Mouse (Mus musculus) myocyte (in vitro differentiated cells): Measurements from ENCODE around the gene Tek. TPM values are rescaled to one million over a fixed set of nuclear protein-coding genes. Genes with fewer than 3 reads are reported as not detected.

ENCODE experiments used
- H3K27me3 ChIP-seq: one replicate; pipeline ENCODE4 v1.6.1; 2011; ENCODE audit not compliant: control insufficient read depth, insufficient read depth, insufficient read length
- H3K36me3 ChIP-seq: one replicate; pipeline ENCODE4 v1.6.1; 2011; ENCODE audit not compliant: control insufficient read depth, insufficient read depth
- H3K4me2 ChIP-seq: one replicate; pipeline ENCODE4 v1.6.1; 2011; ENCODE audit warnings: low read depth, control low read depth
- H3K4me3 ChIP-seq: one replicate; pipeline ENCODE4 v1.5.1; 2011; ENCODE audit warnings: mild to moderate bottlenecking, control low read depth, moderate library complexity
- H3K79me2 ChIP-seq: one replicate; pipeline ENCODE4 v1.6.1; 2011; ENCODE audit not compliant: control insufficient read depth, insufficient read depth
- H3ac ChIP-seq: one replicate; pipeline ENCODE4 v1.6.1; 2011; ENCODE audit not compliant: control insufficient read depth, insufficient read length
- CEBPB ChIP-seq: IDR thresholded peaks from 2 replicates; pipeline ENCODE4 v1.6.1; 2011; ENCODE audit warnings: mild to moderate bottlenecking, moderate library complexity; ENCODE audit not compliant: poor library complexity, insufficient read depth, severe bottlenecking
- E2F4 ChIP-seq: IDR thresholded peaks from one replicate; pipeline ENCODE4 v1.6.1; 2011; ENCODE audit warnings: mild to moderate bottlenecking, control low read depth, moderate library complexity; ENCODE audit not compliant: insufficient read depth
- MAX ChIP-seq: IDR thresholded peaks from one replicate; pipeline ENCODE4 v1.6.1; 2011; ENCODE audit warnings: low read depth, mild to moderate bottlenecking, control low read depth
- MYOD1 ChIP-seq, 3 experiments: IDR thresholded peaks; one replicate each; pipeline ENCODE4 v1.6.1; 2011; ENCODE audit warnings: control low read depth in 2 of 3, low read depth in 2 of 3, mild to moderate bottlenecking in 2 of 3, moderate library complexity in 1 of 3; ENCODE audit not compliant: insufficient read length in 2 of 3, control insufficient read depth in 1 of 3
- MYOG ChIP-seq, 3 experiments: IDR thresholded peaks; one replicate each; pipeline ENCODE4 v1.6.1; 2011; ENCODE audit warnings: control low read depth in 2 of 3, low read depth in 2 of 3, mild to moderate bottlenecking in 2 of 3; ENCODE audit not compliant: insufficient read length in 2 of 3, control insufficient read depth in 1 of 3, insufficient read depth in 1 of 3
- POLR2A ChIP-seq: IDR thresholded peaks from one replicate; pipeline ENCODE4 v1.6.1; 2011; ENCODE audit warnings: low read depth, mild to moderate bottlenecking, control low read depth, moderate library complexity; ENCODE audit not compliant: insufficient read length
- POLR2AphosphoS2 ChIP-seq: IDR thresholded peaks from one replicate; pipeline ENCODE4 v1.6.1; 2011; ENCODE audit warnings: low read depth, control low read depth; ENCODE audit not compliant: insufficient read length
- REST ChIP-seq: IDR thresholded peaks from one replicate; pipeline ENCODE4 v1.6.1; 2011; ENCODE audit warnings: mild to moderate bottlenecking, control low read depth, moderate library complexity; ENCODE audit not compliant: insufficient read depth, insufficient read length
- SRF ChIP-seq: IDR thresholded peaks from one replicate; pipeline ENCODE4 v1.6.1; 2011; ENCODE audit warnings: low read depth; ENCODE audit not compliant: control insufficient read depth, insufficient read length
- TCF12 ChIP-seq: IDR thresholded peaks from one replicate; pipeline ENCODE4 v1.6.1; 2011; ENCODE audit warnings: mild to moderate bottlenecking, control low read depth; ENCODE audit not compliant: poor library complexity, insufficient read depth, severe bottlenecking
- TCF3 ChIP-seq: IDR thresholded peaks from one replicate; pipeline ENCODE4 v1.6.1; 2011; ENCODE audit warnings: low read depth, control low read depth; ENCODE audit not compliant: insufficient read length
- USF1 ChIP-seq: IDR thresholded peaks from one replicate; pipeline ENCODE4 v1.6.1; 2011; ENCODE audit warnings: low read depth, mild to moderate bottlenecking, control low read depth, moderate library complexity
- polyA plus RNA-seq: library from polyadenylated mRNA; unstranded; fragments of >200 nt; fragmentation: generic; extraction: Trizol; gene quantifications from one replicate; pipeline ENCODE4 v1.2.1, GENCODE M21; 2012; ENCODE audit warnings: missing spikeins

Gene Tek
- polyA plus RNA-seq, 1 experiment, result 0.05 TPM

DNA sequence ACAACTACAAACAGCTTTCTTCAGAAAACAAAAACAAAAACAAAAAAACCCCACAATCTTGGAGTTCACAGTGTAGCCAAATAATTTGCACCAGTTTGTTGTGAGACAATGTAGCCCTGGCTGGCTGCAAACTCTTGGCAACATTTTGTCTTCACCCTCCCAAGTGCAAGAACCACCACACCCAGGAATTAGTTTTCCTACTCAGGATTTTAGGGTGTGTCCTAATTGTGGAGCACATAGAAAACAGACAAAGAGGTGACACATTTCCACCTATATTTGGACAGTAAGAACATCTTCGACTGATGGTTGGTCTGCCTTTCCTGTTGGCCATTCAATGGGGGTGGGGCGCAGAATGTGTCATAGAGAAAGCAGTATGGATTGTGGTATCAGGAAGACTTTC lies 46.8 kb downstream of the Tek start:
- TF ChIP-seq POLR2A (no peak), SRF (no peak), E2F4 (no peak), MYOG (IDR thresholded peaks at IDR 0.05; ENCODE audit: control insufficient read depth in 1 of 3, insufficient read depth in 1 of 3, insufficient read length in 2 of 3, low read depth in 2 of 3) (no peak), MAX (no peak), POLR2AphosphoS2 (no peak), USF1 (no peak), REST (no peak), CEBPB (no peak), TCF12 (no peak), TCF3 (no peak), MYOD1 (IDR thresholded peaks at IDR 0.05; ENCODE audit: control insufficient read depth in 1 of 3, insufficient read length in 2 of 3, low read depth in 2 of 3) (no peak)
- H3ac ChIP-seq, result no peak overlapping the region
- no peaks in the 10 kb centered on the region for H3K36me3 ChIP-seq

DNA sequence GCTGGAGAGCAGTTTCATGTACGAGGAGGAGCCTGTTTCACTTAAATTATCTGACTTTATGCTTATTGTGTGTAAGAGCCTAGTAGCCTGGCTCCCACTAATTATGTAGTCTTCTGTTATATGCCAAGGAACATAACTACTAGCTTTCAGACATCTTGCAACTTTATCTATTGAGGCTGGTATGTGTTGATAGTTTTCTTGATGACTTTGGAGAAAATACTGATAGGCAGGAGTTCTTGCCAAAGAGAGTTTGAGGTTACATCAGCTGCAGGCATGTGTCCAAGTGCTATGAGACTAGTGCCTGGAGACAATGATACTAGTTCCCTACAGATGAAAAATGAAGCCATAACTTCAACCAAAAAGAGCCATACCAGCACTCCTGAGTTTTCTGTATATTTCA lies 64.1 kb downstream of the Tek start:
- no peak overlapping the region for H3K4me3 ChIP-seq
- H3K36me3 ChIP-seq, result no peaks in the 10 kb centered on the region
- H3K4me2 ChIP-seq, result peak overlapping the region; percentile 5
- no peaks in the 10 kb centered on the region for H3K79me2 ChIP-seq
- H3ac ChIP-seq, result no peak overlapping the region
- H3K27me3 ChIP-seq, result no peaks in the 10 kb centered on the region
- TF ChIP-seq SRF (no peak), MAX (no peak), CEBPB (peak; percentile 77)

More for the DNA sequence above, 46.8 kb downstream of the Tek start:
- H3K79me2 ChIP-seq, result no peaks in the 10 kb centered on the region
- no peak overlapping the region for H3K4me2 ChIP-seq
- H3K4me3 ChIP-seq, result no peak overlapping the region
- no peaks in the 10 kb centered on the region for H3K27me3 ChIP-seq

DNA sequence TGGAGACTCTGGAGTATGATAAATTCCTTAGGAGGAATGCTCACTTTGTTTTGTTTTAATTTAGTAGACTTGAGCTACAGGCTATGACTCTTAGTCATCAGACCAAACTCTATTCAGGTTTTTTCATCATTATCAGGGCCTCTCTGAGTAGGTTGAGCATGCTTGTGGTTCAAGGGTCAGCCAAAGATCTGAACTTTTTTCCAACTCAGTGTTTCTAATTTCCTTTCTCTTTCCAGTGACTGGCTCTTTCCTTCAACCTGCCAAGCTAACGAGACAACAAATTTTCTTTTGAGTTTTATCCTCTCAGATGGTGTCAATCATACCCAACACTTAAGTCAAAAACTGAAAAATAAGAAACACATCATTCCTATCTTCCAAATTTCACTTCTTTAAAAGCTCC lies 71.5 kb downstream of the Tek start:
- no peaks in the 10 kb centered on the region for H3K36me3 ChIP-seq
- no peaks in the 10 kb centered on the region for H3K27me3 ChIP-seq
- H3K4me2 ChIP-seq, result no peak overlapping the region
- no peak for TF ChIP-seq POLR2AphosphoS2
- TF ChIP-seq REST, result no peak
- TF ChIP-seq TCF3, result no peak
- no peak for TF ChIP-seq CEBPB
- no peak for TF ChIP-seq E2F4
- TF ChIP-seq USF1, result no peak
- TF ChIP-seq POLR2A, result no peak
- TF ChIP-seq SRF, result no peak
- no peak for TF ChIP-seq TCF12
- TF ChIP-seq MYOD1 (IDR thresholded peaks at IDR 0.05; ENCODE audit: control insufficient read depth in 1 of 3, insufficient read length in 2 of 3, low read depth in 2 of 3), result no peak
- TF ChIP-seq MYOG (IDR thresholded peaks at IDR 0.05; ENCODE audit: control insufficient read depth in 1 of 3, insufficient read depth in 1 of 3, insufficient read length in 2 of 3, low read depth in 2 of 3), result no peak
- no peak for TF ChIP-seq MAX
- no peak overlapping the region for H3K4me3 ChIP-seq
- H3K79me2 ChIP-seq, result no peaks in the 10 kb centered on the region
- no peak overlapping the region for H3ac ChIP-seq

DNA sequence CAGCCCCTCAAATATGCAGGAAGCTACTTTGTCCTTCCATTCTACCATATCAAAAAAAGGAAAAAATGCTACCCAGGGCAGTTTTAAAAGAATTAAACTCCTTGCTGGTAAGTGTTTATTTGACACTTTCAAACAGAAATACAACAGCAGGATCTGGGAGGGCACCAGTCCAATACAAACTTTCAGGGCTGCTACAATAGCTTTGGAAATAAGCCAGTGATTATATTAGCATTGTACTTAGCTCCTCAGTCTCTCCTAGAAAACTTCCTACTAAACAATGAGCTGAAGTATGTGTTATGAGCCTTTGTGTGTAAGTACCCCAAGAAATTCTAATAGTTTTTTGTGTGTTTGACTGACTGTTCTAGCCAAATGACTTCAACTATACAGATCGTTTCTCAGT lies 87.8 kb downstream of the Tek start:
- Histone ChIP-seq H3K79me2 (no peaks in the 10 kb centered on the region), H3K4me2 (no peak overlapping the region), H3K4me3 (no peak overlapping the region), H3K27me3 (no peaks in the 10 kb centered on the region), H3K36me3 (no peaks in the 10 kb centered on the region), H3ac (no peak overlapping the region)
- no peak for TF ChIP-seq SRF
- TF ChIP-seq TCF3, result no peak
- TF ChIP-seq MYOD1 (IDR thresholded peaks at IDR 0.05; ENCODE audit: control insufficient read depth in 1 of 3, insufficient read length in 2 of 3, low read depth in 2 of 3), result no peak
- no peak for TF ChIP-seq MAX
- no peak for TF ChIP-seq REST
- TF ChIP-seq TCF12, result no peak
- no peak for TF ChIP-seq USF1
- TF ChIP-seq MYOG (IDR thresholded peaks at IDR 0.05; ENCODE audit: control insufficient read depth in 1 of 3, insufficient read depth in 1 of 3, insufficient read length in 2 of 3, low read depth in 2 of 3), result no peak
- TF ChIP-seq E2F4, result no peak
- TF ChIP-seq CEBPB, result no peak
- no peak for TF ChIP-seq POLR2A
- no peak for TF ChIP-seq POLR2AphosphoS2

DNA sequence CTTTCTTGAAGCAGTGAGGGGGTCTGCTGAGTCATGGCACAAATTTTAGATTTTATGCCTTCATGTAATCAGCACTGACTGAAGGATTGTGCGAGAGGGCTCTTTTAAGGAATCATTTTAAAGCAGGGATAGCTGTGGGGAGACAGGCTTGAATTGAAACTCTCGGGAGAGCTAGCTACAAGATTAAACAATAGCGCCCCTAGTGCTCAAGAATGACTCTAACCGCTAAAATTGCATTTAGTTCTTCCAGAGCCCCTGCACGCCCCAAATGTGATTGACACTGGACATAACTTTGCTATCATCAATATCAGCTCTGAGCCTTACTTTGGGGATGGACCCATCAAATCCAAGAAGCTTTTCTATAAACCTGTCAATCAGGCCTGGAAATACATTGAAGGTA lies 88.3 kb downstream of the Tek start:
- Histone ChIP-seq H3K27me3 (no peaks in the 10 kb centered on the region), H3ac (no peak overlapping the region), H3K4me3 (no peak overlapping the region), H3K36me3 (no peaks in the 10 kb centered on the region), H3K4me2 (no peak overlapping the region), H3K79me2 (no peaks in the 10 kb centered on the region)
- TF ChIP-seq E2F4 (no peak), REST (no peak), USF1 (no peak), POLR2AphosphoS2 (no peak), TCF12 (no peak), MYOG (IDR thresholded peaks at IDR 0.05; ENCODE audit: control insufficient read depth in 1 of 3, insufficient read depth in 1 of 3, insufficient read length in 2 of 3, low read depth in 2 of 3) (no peak)
